Mouse (Mus musculus) megakaryocyte progenitor cell, adult 5-6 weeks (primary cell): ENCODE data around the gene Rtl8a. TPM values are rescaled to one million over a fixed set of nuclear protein-coding genes. Genes with fewer than 3 reads are reported as not detected.
A peak's percentile ranks its signal among the peaks of the same experiment; 100 is the strongest.
"Not testable (repeated sequence)": the region's sequence is repeated elsewhere in the genome, so short reads cannot be mapped to it uniquely, and the experiment has no call there.

Experiments used
- ATAC-seq: replicated peaks from 2 replicates; pipeline ENCODE4 v1.8.0; 2016; ENCODE audit warnings: mild to moderate bottlenecking, moderate TSS enrichment, inconsistent platforms; ENCODE audit not compliant: poor library complexity
- total RNA-seq, 2 experiments: library from RNA; stranded (forward) in 1 of 2; stranded (reverse) in 1 of 2; fragments of 157-497, 149-512 nt in 1 of 2; fragments of 200-1000 nt in 1 of 2; gene quantifications; 2 replicates each; pipeline versions ENCODE4 v1.2.3 to v1.2.4; 2015 to 2017

Rtl8a gene
- 9.8 and 11.0 TPM in 2 replicates for total RNA-seq (2015)
- 3.3 and 7.3 TPM in 2 replicates for total RNA-seq (2017)

- ATAC-seq = peak; percentile 99
Observed at GRCm38 (mm10) chrX:53642980-53643961, at the start of gene Rtl8a. Rtl8a (minus strand) TSS chrX:53643682.

GRCm38 (mm10) chrX:53693141-53693540 lies 49.7 kb upstream of the Rtl8a start:
- ATAC-seq = peak; percentile 39; the same call in 1 of the 2 replicates

- no peak for ATAC-seq
Observed at GRCm38 (mm10) chrX:53692065-53692464, 48.6 kb upstream of the Rtl8a start.

- ATAC-seq = not testable (repeated sequence)
Observed at GRCm38 (mm10) chrX:53684676-53685075, 41.2 kb upstream of the Rtl8a start.

GRCm38 (mm10) chrX:53682650-53683049 lies 39.2 kb upstream of the Rtl8a start:
- not testable (repeated sequence) for ATAC-seq

- ATAC-seq = peak; percentile 83
Observed at GRCm38 (mm10) chrX:53676943-53677342, 33.5 kb upstream of the Rtl8a start.

GRCm38 (mm10) chrX:53670696-53671095 lies 27.2 kb upstream of the Rtl8a start:
- not testable (repeated sequence) for ATAC-seq

- ATAC-seq = peak; percentile 98
Observed at GRCm38 (mm10) chrX:53670294-53670693, 26.8 kb upstream of the Rtl8a start, which contains the start of gene Rtl8b. Rtl8b (minus strand) TSS chrX:53670408.

- peak; percentile 15 for ATAC-seq
Observed at GRCm38 (mm10) chrX:53669557-53670270, 26.2 kb upstream of the Rtl8a start.

- ATAC-seq = peak; percentile 71
Observed at GRCm38 (mm10) chrX:53652917-53653316, 9.4 kb upstream of the Rtl8a start.

GRCm38 (mm10) chrX:53645885-53646284 lies 2.4 kb upstream of the Rtl8a start:
- ATAC-seq = no peak

- not testable (repeated sequence) for ATAC-seq
Observed at GRCm38 (mm10) chrX:53642604-53642979, 890 bp downstream of the Rtl8a start.

GRCm38 (mm10) chrX:53638107-53638506 lies 5.4 kb downstream of the Rtl8a start:
- not testable (repeated sequence) for ATAC-seq

- ATAC-seq = not testable (repeated sequence)
Observed at GRCm38 (mm10) chrX:53611395-53611794, 32.1 kb downstream of the Rtl8a start.

- ATAC-seq = peak; percentile 78
Observed at GRCm38 (mm10) chrX:53610571-53610970, 32.9 kb downstream of the Rtl8a start.

GRCm38 (mm10) chrX:53608879-53609278 lies 34.6 kb downstream of the Rtl8a start, which contains the start of gene Gm14597:
Gm14597 (minus strand) TSS chrX:53608979.
- not testable (repeated sequence) for ATAC-seq

GRCm38 (mm10) chrX:53608122-53608813 lies 35.2 kb downstream of the Rtl8a start:
- ATAC-seq = 0 out of 2 replicates have a peak, but pooled peaks have one; percentile 3

GRCm38 (mm10) chrX:53607242-53608121 lies 36.0 kb downstream of the Rtl8a start, which contains the start of gene Rtl8c:
Rtl8c (plus strand) TSS chrX:53608032.
- peak; percentile 97 for ATAC-seq

- ATAC-seq = not testable (repeated sequence)
Observed at GRCm38 (mm10) chrX:53606176-53606575, 37.3 kb downstream of the Rtl8a start.

GRCm38 (mm10) chrX:53599993-53600392 lies 43.5 kb downstream of the Rtl8a start:
- ATAC-seq = peak; percentile 71
